Mouse (Mus musculus): ENCODE measurements around the gene Spata5.

The Spata5 gene

GRCm38 (mm10) chr3:37419458-37419991, at the start of gene Spata5:
TSS of gene Spata5 (plus strand) at chr3:37419896.
- DNase-seq = peak; percentile 99

GRCm38 (mm10) chr3:37370407-37370806, 49.3 kb upstream of the Spata5 start:
- DNase-seq = no peak

- DNase-seq = no peak
Observed at GRCm38 (mm10) chr3:37373712-37374111, 46.0 kb upstream of the Spata5 start.

GRCm38 (mm10) chr3:37377926-37378325, 41.8 kb upstream of the Spata5 start:
- DNase-seq = no peak

GRCm38 (mm10) chr3:37378412-37378811, 41.3 kb upstream of the Spata5 start:
- no peak for DNase-seq

GRCm38 (mm10) chr3:37379201-37379600, 40.5 kb upstream of the Spata5 start:
- DNase-seq = no peak

GRCm38 (mm10) chr3:37379930-37380881, 39.5 kb upstream of the Spata5 start:
- DNase-seq = no peak

- DNase-seq = no peak
Observed at GRCm38 (mm10) chr3:37381457-37381856, 38.2 kb upstream of the Spata5 start.

- DNase-seq = no peak
Observed at GRCm38 (mm10) chr3:37383096-37383765, 36.5 kb upstream of the Spata5 start.

- DNase-seq = no peak
Observed at GRCm38 (mm10) chr3:37387310-37387709, 32.4 kb upstream of the Spata5 start.

- no peak for DNase-seq
Observed at GRCm38 (mm10) chr3:37396930-37397608, 22.6 kb upstream of the Spata5 start.

GRCm38 (mm10) chr3:37397646-37398045, 22.1 kb upstream of the Spata5 start:
- DNase-seq = no peak

- DNase-seq = no peak
Observed at GRCm38 (mm10) chr3:37398661-37399395, 20.9 kb upstream of the Spata5 start.

- no peak for DNase-seq
Observed at GRCm38 (mm10) chr3:37401729-37402610, 17.7 kb upstream of the Spata5 start.

GRCm38 (mm10) chr3:37407598-37407997, 12.1 kb upstream of the Spata5 start:
- DNase-seq = no peak

GRCm38 (mm10) chr3:37413446-37413845, 6.2 kb upstream of the Spata5 start:
- DNase-seq = no peak

- peak; percentile 92 for DNase-seq
Observed at GRCm38 (mm10) chr3:37414413-37414960, 5.2 kb upstream of the Spata5 start.

GRCm38 (mm10) chr3:37418341-37418740, 1.4 kb upstream of the Spata5 start:
- no peak for DNase-seq

- peak; percentile 72 for DNase-seq
Observed at GRCm38 (mm10) chr3:37418961-37419457, 687 bp upstream of the Spata5 start.

- peak; percentile 98 for DNase-seq
Observed at GRCm38 (mm10) chr3:37420072-37420471, 376 bp downstream of the Spata5 start, which contains the start of gene Nudt6. TSS of gene Nudt6 (minus strand) at chr3:37420211.

GRCm38 (mm10) chr3:37420641-37421040, 945 bp downstream of the Spata5 start:
- no peak for DNase-seq

Data from right cerebral cortex, postnatal 4 days (tissue).